Mouse (Mus musculus) megakaryocyte, embryonic 14.5 days (primary cell): ENCODE data around the gene Mrpl49.

Experiments
- FLI1 ChIP-seq: IDR thresholded peaks from 2 replicates; pipeline ENCODE4 v1.6.1; 2012; ENCODE audit warnings: low read length, inconsistent platforms, mixed read lengths
- GATA1 ChIP-seq: IDR thresholded peaks from 3 replicates; pipeline ENCODE4 v1.6.1; 2012; ENCODE audit warnings: mixed read lengths, low read length, inconsistent platforms, borderline replicate concordance

- TF ChIP-seq GATA1 (no peak), FLI1 (no peak)
Observed at GRCm38 (mm10) chr19:6035966-6036585, 21.5 kb downstream of the Mrpl49 start.
